Mouse (Mus musculus): ENCODE data around the gene Aprt.

DNA sequence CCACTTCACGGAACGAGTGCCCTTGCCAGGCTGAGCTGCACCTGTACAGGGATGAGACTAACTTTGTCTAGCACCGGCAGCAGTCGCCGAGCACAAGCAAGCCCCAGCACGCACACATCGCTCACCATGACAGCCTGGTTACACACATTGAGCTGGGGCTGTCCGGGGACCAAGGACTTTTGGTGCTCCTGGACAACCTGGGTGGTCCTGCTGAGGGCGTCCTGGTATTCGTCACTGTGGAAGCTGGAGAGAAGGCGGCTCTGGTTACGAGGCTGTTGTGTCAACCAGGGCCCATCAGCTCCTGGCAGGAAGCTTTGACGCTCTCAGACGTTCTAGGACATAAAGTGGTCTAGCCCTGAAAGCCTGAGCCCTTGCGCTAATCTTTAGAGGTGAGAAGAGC lies 4.2 kb upstream of the Aprt start:
- no peak for TF ChIP-seq CTCF (IDR thresholded peaks at IDR 0.05; ENCODE audit: low read depth)
- no peak for TF ChIP-seq EP300 (IDR thresholded peaks at IDR 0.05; ENCODE audit: low read depth)
